Mouse (Mus musculus): ENCODE results near the gene Epn2. TPM values are rescaled to one million over a fixed set of nuclear protein-coding genes. Genes with fewer than 3 reads are reported as not detected.

The Epn2 gene
- polyA plus RNA-seq, 1 experiment from 2014 or later, result 31.0 TPM

DNA sequence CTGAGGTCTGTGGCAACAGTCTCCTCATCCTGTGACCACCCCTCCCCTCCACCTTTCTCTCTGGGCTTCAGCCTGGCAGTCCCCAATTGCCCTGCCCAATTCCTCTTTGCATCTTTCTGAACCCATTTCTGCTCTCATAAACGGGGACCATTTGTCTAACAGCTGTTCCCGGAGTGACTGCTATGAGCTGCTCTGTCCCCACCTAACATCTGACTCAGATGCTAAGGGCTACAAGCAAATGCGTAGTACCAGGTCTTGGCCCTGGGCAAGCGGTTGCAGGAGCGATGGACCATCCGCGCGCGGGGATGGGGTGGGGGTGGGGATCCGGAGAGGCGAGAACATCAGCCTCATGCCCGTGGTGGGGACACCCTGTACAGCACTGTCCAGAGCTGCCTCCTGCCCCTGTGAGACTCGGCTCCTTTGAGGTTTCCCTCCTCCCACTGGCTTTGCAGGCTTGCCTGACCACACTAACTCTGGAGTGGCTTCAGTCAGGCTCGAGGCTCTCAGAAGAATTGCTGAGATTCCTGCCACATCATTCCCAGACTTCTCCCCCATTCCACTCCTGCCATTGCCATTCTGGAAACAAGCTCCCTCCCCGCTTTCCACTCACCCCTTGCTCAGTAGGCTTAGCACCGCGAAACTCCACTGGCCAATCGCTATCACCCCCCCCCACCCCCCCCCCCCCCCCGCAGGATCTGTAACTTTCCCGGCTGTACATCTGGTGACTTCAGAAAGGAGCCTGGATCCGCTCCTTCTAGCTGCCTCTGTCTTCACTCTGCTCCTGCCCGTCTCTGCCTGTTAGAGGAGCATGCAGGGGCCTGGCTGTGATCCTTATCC, 36.4 kb upstream of the Epn2 start:
- Histone ChIP-seq H3K27me3 (no peaks in the 10 kb centered on the region), H3K4me3 (replicated peaks) (peak overlapping the region; percentile 16), H3K9ac (no peak overlapping the region), H3K9me3 (replicated peaks) (no peaks in the 10 kb centered on the region), H3K4me1 (peaks cover 40% of the 10 kb centered on the region), H3K36me3 (no peaks in the 10 kb centered on the region), H3K4me2 (replicated peaks) (peak overlapping the region; percentile 49), H3K27ac (replicated peaks) (peak overlapping the region; percentile 73; the same call in 1 of the 2 replicates)
- WGBS, result 7% methylated on average over 20 of the region's 22 CpGs
- ATAC-seq (ENCODE audit: insufficient number of reproducible peaks, low FRiP score, low TSS enrichment, low read depth), result no peak

DNA sequence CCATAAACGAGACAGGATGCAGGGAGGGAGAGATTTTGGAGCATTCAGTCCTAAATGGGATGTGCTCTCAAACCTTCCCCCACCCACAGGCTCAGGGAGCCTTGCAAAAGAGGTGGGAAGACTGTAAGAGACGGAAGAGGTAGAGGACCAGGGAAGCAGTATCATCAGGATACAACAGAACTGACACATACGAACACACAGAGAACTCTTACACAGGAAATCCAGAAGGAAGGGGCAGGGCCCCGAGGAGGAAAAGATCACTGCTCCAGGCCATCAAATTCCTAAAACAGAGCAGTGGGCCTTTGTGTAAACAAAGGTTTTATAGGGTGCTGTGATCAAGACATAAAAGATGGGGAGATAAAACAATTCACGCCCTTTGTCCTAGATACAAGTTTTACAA, 34.9 kb upstream of the Epn2 start:
- Histone ChIP-seq H3K4me3 (replicated peaks) (no peak overlapping the region), H3K9me3 (replicated peaks) (no peaks in the 10 kb centered on the region), H3K4me1 (peaks cover 26% of the 10 kb centered on the region), H3K36me3 (no peaks in the 10 kb centered on the region), H3K9ac (no peak overlapping the region), H3K27ac (replicated peaks) (no peak overlapping the region), H3K4me2 (replicated peaks) (no peak overlapping the region), H3K27me3 (no peaks in the 10 kb centered on the region)
- 54% methylated on average over 5 of the region's 5 CpGs for WGBS
- no peak for ATAC-seq (ENCODE audit: insufficient number of reproducible peaks, low FRiP score, low TSS enrichment, low read depth)

- ATAC-seq (ENCODE audit: insufficient number of reproducible peaks, low FRiP score, low TSS enrichment, low read depth), result no peak
- H3K27me3 ChIP-seq, result no peaks in the 10 kb centered on the region
- H3K9me3 ChIP-seq (replicated peaks), result 0 out of 2 replicates have a peak, but pooled peaks cover 4% of the 10 kb centered on the region
- H3K4me3 ChIP-seq (replicated peaks), result no peak overlapping the region
- no peak overlapping the region for H3K27ac ChIP-seq (replicated peaks)
- H3K36me3 ChIP-seq, result no peaks in the 10 kb centered on the region
- WGBS, result 72% methylated on average over 4 of the region's 4 CpGs
- no peak overlapping the region for H3K9ac ChIP-seq
- H3K4me1 ChIP-seq, result peaks cover 22% of the 10 kb centered on the region
- H3K4me2 ChIP-seq (replicated peaks), result no peak overlapping the region
These were observed 32.7 kb upstream of the Epn2 start for GRCm38 (mm10) chr11:61612116-61612635.

GRCm38 (mm10) chr11:61611197-61611596, 31.7 kb upstream of the Epn2 start:
- Histone ChIP-seq H3K27ac (replicated peaks) (no peak overlapping the region), H3K4me3 (replicated peaks) (no peak overlapping the region), H3K4me2 (replicated peaks) (no peak overlapping the region), H3K9ac (no peak overlapping the region), H3K4me1 (peaks cover 12% of the 10 kb centered on the region), H3K36me3 (no peaks in the 10 kb centered on the region), H3K27me3 (no peaks in the 10 kb centered on the region), H3K9me3 (replicated peaks) (0 out of 2 replicates have a peak, but pooled peaks cover 7% of the 10 kb centered on the region)
- 75% methylated on average over 3 of the region's 3 CpGs for WGBS
- ATAC-seq (ENCODE audit: insufficient number of reproducible peaks, low FRiP score, low TSS enrichment, low read depth), result no peak

GRCm38 (mm10) chr11:61608072-61608471, 28.6 kb upstream of the Epn2 start:
- H3K4me3 ChIP-seq (replicated peaks), result no peak overlapping the region
- H3K4me2 ChIP-seq (replicated peaks), result no peak overlapping the region
- WGBS, result 70% methylated on average over 4 of the region's 4 CpGs
- no peak overlapping the region for H3K9ac ChIP-seq
- no peaks in the 10 kb centered on the region for H3K4me1 ChIP-seq
- H3K36me3 ChIP-seq, result no peaks in the 10 kb centered on the region
- H3K27ac ChIP-seq (replicated peaks), result no peak overlapping the region
- no peak for ATAC-seq (ENCODE audit: insufficient number of reproducible peaks, low FRiP score, low TSS enrichment, low read depth)
- H3K27me3 ChIP-seq, result no peaks in the 10 kb centered on the region
- 0 out of 2 replicates have a peak, but pooled peaks cover 7% of the 10 kb centered on the region for H3K9me3 ChIP-seq (replicated peaks)

- WGBS, result 80% methylated on average over 7 of the region's 7 CpGs
- H3K9ac ChIP-seq, result no peak overlapping the region
- peak; percentile 70 for ATAC-seq (ENCODE audit: insufficient number of reproducible peaks, low FRiP score, low TSS enrichment, low read depth)
These were observed 23.2 kb upstream of the Epn2 start for GRCm38 (mm10) chr11:61602705-61603104.

DNA sequence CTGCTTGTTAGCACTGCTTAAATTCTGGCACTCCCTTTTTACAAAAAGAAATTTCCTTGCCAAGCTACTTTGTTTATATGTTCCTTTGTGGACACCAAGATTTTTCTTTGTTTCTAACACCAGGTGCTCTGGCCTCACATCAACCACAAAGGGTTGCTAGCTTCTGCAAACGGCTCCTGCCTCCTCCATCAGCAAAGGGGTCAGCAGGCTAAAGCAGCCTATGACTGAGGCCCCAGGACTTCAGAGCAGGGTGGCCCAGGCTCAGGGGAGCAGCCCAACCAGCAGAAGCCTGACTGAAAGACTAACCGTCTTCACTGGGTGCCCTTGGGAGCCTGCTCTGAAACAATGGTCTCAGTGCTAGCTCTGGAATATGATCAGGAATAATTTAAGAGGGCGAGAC, 22.0 kb upstream of the Epn2 start:
- no peaks in the 10 kb centered on the region for H3K4me1 ChIP-seq
- WGBS, result 41% methylated on average over 3 of the region's 3 CpGs

More at GRCm38 (mm10) chr11:61602705-61603104, 23.2 kb upstream of the Epn2 start:
- no peak overlapping the region for H3K27ac ChIP-seq (replicated peaks)
- no peak overlapping the region for H3K4me2 ChIP-seq (replicated peaks)
- H3K36me3 ChIP-seq, result no peaks in the 10 kb centered on the region
- H3K27me3 ChIP-seq, result no peaks in the 10 kb centered on the region
- H3K9me3 ChIP-seq (replicated peaks), result 0 out of 2 replicates have a peak, but pooled peaks cover 7% of the 10 kb centered on the region
- no peaks in the 10 kb centered on the region for H3K4me1 ChIP-seq
- no peak overlapping the region for H3K4me3 ChIP-seq (replicated peaks)

GRCm38 (mm10) chr11:61598367-61598766, 18.9 kb upstream of the Epn2 start:
- Histone ChIP-seq H3K4me3 (replicated peaks) (no peak overlapping the region), H3K4me1 (no peaks in the 10 kb centered on the region), H3K4me2 (replicated peaks) (no peak overlapping the region), H3K36me3 (no peaks in the 10 kb centered on the region), H3K9me3 (replicated peaks) (no peaks in the 10 kb centered on the region), H3K27me3 (no peaks in the 10 kb centered on the region), H3K9ac (no peak overlapping the region), H3K27ac (replicated peaks) (no peak overlapping the region)
- 63% methylated on average over 6 of the region's 6 CpGs for WGBS
- no peak for ATAC-seq (ENCODE audit: insufficient number of reproducible peaks, low FRiP score, low TSS enrichment, low read depth)

More for the DNA sequence above, 22.0 kb upstream of the Epn2 start:
- Histone ChIP-seq H3K9ac (no peak overlapping the region), H3K4me2 (replicated peaks) (no peak overlapping the region), H3K27ac (replicated peaks) (no peak overlapping the region), H3K27me3 (no peaks in the 10 kb centered on the region), H3K9me3 (replicated peaks) (no peaks in the 10 kb centered on the region), H3K4me3 (replicated peaks) (no peak overlapping the region), H3K36me3 (no peaks in the 10 kb centered on the region)
- no peak for ATAC-seq (ENCODE audit: insufficient number of reproducible peaks, low FRiP score, low TSS enrichment, low read depth)

- Histone ChIP-seq H3K4me1 (no peaks in the 10 kb centered on the region), H3K27ac (replicated peaks) (no peak overlapping the region), H3K27me3 (no peaks in the 10 kb centered on the region)
These were observed 18.0 kb upstream of the Epn2 start for GRCm38 (mm10) chr11:61597471-61597870.

GRCm38 (mm10) chr11:61593069-61593468, 13.6 kb upstream of the Epn2 start:
- Histone ChIP-seq H3K36me3 (no peaks in the 10 kb centered on the region), H3K27ac (replicated peaks) (no peak overlapping the region), H3K9me3 (replicated peaks) (no peaks in the 10 kb centered on the region), H3K27me3 (no peaks in the 10 kb centered on the region), H3K4me1 (peaks cover 4% of the 10 kb centered on the region; the same call in 1 of the 2 replicates), H3K4me3 (replicated peaks) (no peak overlapping the region), H3K9ac (no peak overlapping the region), H3K4me2 (replicated peaks) (no peak overlapping the region)
- ATAC-seq (ENCODE audit: insufficient number of reproducible peaks, low FRiP score, low TSS enrichment, low read depth), result no peak

More at GRCm38 (mm10) chr11:61597471-61597870, 18.0 kb upstream of the Epn2 start:
- ATAC-seq (ENCODE audit: insufficient number of reproducible peaks, low FRiP score, low TSS enrichment, low read depth), result no peak
- Histone ChIP-seq H3K4me3 (replicated peaks) (no peak overlapping the region), H3K9me3 (replicated peaks) (no peaks in the 10 kb centered on the region), H3K4me2 (replicated peaks) (no peak overlapping the region), H3K36me3 (no peaks in the 10 kb centered on the region), H3K9ac (no peak overlapping the region)
- WGBS, result 78% methylated on average over 2 of the region's 2 CpGs

GRCm38 (mm10) chr11:61592061-61592460, 12.6 kb upstream of the Epn2 start:
- Histone ChIP-seq H3K4me2 (replicated peaks) (no peak overlapping the region), H3K27ac (replicated peaks) (no peak overlapping the region), H3K4me3 (replicated peaks) (no peak overlapping the region), H3K36me3 (no peaks in the 10 kb centered on the region), H3K4me1 (peaks cover 4% of the 10 kb centered on the region; the same call in 1 of the 2 replicates), H3K27me3 (no peaks in the 10 kb centered on the region), H3K9ac (no peak overlapping the region), H3K9me3 (replicated peaks) (no peaks in the 10 kb centered on the region)
- WGBS, result 87% methylated on average over 3 of the region's 3 CpGs
- ATAC-seq (ENCODE audit: insufficient number of reproducible peaks, low FRiP score, low TSS enrichment, low read depth), result no peak
